Mouse (Mus musculus) neural tube, embryonic 14.5 days (tissue): ENCODE measurements around the gene Nr4a1. TPM values are rescaled to one million over a fixed set of nuclear protein-coding genes. Genes with fewer than 3 reads are reported as not detected.

Experiments used
- ATAC-seq: fragments of 200-750 bp; cut with Nextera tagmentation; 2 replicates; pipeline ENCODE4 v1.8.0; 2017; ENCODE audit warnings: low read depth, mild to moderate bottlenecking, moderate TSS enrichment, moderate library complexity
- H3K27ac ChIP-seq: fragments of 300-500 bp; sonication (generic); 2 replicates; pipeline ENCODE4 v1.5.1; 2014; ENCODE audit warnings: low read depth, mild to moderate bottlenecking, control low read depth, low read length, moderate library complexity, mixed read lengths
- H3K27me3 ChIP-seq: fragments of 300-500 bp; sonication (generic); 2 replicates; pipeline ENCODE4 v1.6.1; 2014; ENCODE audit warnings: low read length; ENCODE audit not compliant: control insufficient read depth, insufficient read depth
- H3K36me3 ChIP-seq: fragments of 300-500 bp; sonication (generic); 2 replicates; pipeline ENCODE4 v1.6.1; 2014; ENCODE audit warnings: low read length, mixed read lengths; ENCODE audit not compliant: control insufficient read depth, insufficient read depth
- H3K4me1 ChIP-seq: fragments of 300-500 bp; sonication (generic); 2 replicates; pipeline ENCODE4 v1.6.1; 2014; ENCODE audit warnings: low read length; ENCODE audit not compliant: control insufficient read depth, insufficient read depth
- H3K4me2 ChIP-seq: fragments of 300-500 bp; sonication (generic); 2 replicates; pipeline ENCODE4 v1.6.1; 2014; ENCODE audit warnings: mild to moderate bottlenecking, low read depth, low read length, control low read depth
- H3K4me3 ChIP-seq: fragments of 300-500 bp; sonication (generic); 2 replicates; pipeline ENCODE4 v1.5.1; 2014; ENCODE audit warnings: low read depth, low read length, control low read depth, mixed read lengths
- H3K9ac ChIP-seq: fragments of 300-500 bp; sonication (generic); replicated peaks from 2 replicates; pipeline ENCODE4 v1.6.1; 2014; ENCODE audit warnings: low read depth, mild to moderate bottlenecking, control low read depth, low read length, mixed read lengths
- H3K9me3 ChIP-seq: fragments of 300-500 bp; sonication (generic); 2 replicates; pipeline ENCODE4 v1.6.1; 2016; ENCODE audit warnings: low read length; ENCODE audit not compliant: control insufficient read depth
- WGBS: fragments of 180-500 bp; shearing (Covaris S2); extraction: QIAGEN DNeasy Blood & Tissue Kit; methylation state at CpG from one replicate; pipeline ENCODE4 v1.1.7; 2014; 5-methylcytosine and 5-hydroxymethylcytosine counted together
- polyA plus RNA-seq: library from polyadenylated mRNA; unstranded; fragments of >200 nt; fragmentation: Nextera tagmentation; extraction: Ambion mirVana; gene quantifications from 2 replicates; pipeline ENCODE4 v1.2.1, GENCODE M21; 2014

Gene Nr4a1
- 4.8 and 5.3 TPM in 2 replicates for polyA plus RNA-seq

GRCm38 (mm10) chr15:101253886-101254795 lies at the start of gene Nr4a1:
Gene Nr4a1 (plus strand): TSS chr15:101254269.
- H3K9me3 ChIP-seq, result no peaks in the 10 kb centered on the region
- H3K4me3 ChIP-seq, result peak within 1 kb of the TSS; percentile 62
- H3K36me3 ChIP-seq, result no peaks in the 10 kb centered on the region
- 0 out of 2 replicates have a peak, but pooled peaks cover 3% of the 10 kb centered on the region for H3K4me1 ChIP-seq
- ATAC-seq, result peak; percentile 60
- no peaks in the 10 kb centered on the region for H3K27me3 ChIP-seq
- peak within 1 kb of the TSS; percentile 86 for H3K9ac ChIP-seq
- under 1% methylated on average over 62 of the region's 82 CpGs for WGBS
- H3K4me2 ChIP-seq, result peak within 1 kb of the TSS; percentile 87
- H3K27ac ChIP-seq, result peak within 1 kb of the TSS; percentile 34

- Histone ChIP-seq H3K27ac (no peak overlapping the region), H3K36me3 (peaks cover 60% of the 10 kb centered on the region), H3K4me3 (no peak overlapping the region), H3K9ac (no peak overlapping the region), H3K27me3 (no peaks in the 10 kb centered on the region), H3K4me2 (no peak overlapping the region), H3K4me1 (no peaks in the 10 kb centered on the region), H3K9me3 (no peaks in the 10 kb centered on the region)
- 88% methylated on average over 7 of the region's 7 CpGs for WGBS
- ATAC-seq, result no peak
Measured at GRCm38 (mm10) chr15:101204781-101205180, 49.3 kb upstream of the Nr4a1 start.

- WGBS, result 61% methylated on average over 6 of the region's 6 CpGs
- H3K9ac ChIP-seq, result no peak overlapping the region
- peak; percentile 41; the same call in 1 of the 2 replicates for ATAC-seq
- no peaks in the 10 kb centered on the region for H3K27me3 ChIP-seq
- peaks cover 46% of the 10 kb centered on the region for H3K36me3 ChIP-seq
- H3K4me1 ChIP-seq, result no peaks in the 10 kb centered on the region
- H3K4me2 ChIP-seq, result no peak overlapping the region
- H3K4me3 ChIP-seq, result no peak overlapping the region
- no peak overlapping the region for H3K27ac ChIP-seq
- no peaks in the 10 kb centered on the region for H3K9me3 ChIP-seq
Measured at GRCm38 (mm10) chr15:101210228-101210627, 43.8 kb upstream of the Nr4a1 start.

- H3K36me3 ChIP-seq, result peaks cover 44% of the 10 kb centered on the region
- H3K9me3 ChIP-seq, result no peaks in the 10 kb centered on the region
- no peak overlapping the region for H3K27ac ChIP-seq
- H3K4me3 ChIP-seq, result no peak overlapping the region
- ATAC-seq, result no peak; the same call in 1 of the 2 replicates
- H3K9ac ChIP-seq, result no peak overlapping the region
- 92% methylated on average over 14 of the region's 14 CpGs for WGBS
- H3K4me1 ChIP-seq, result no peaks in the 10 kb centered on the region
- H3K4me2 ChIP-seq, result no peak overlapping the region
- no peaks in the 10 kb centered on the region for H3K27me3 ChIP-seq
Measured at GRCm38 (mm10) chr15:101210998-101211613, 43.0 kb upstream of the Nr4a1 start.

- H3K9me3 ChIP-seq, result no peaks in the 10 kb centered on the region
- H3K27ac ChIP-seq, result no peak overlapping the region
- WGBS, result 70% methylated on average over 14 of the region's 14 CpGs
- H3K36me3 ChIP-seq, result peaks cover 30% of the 10 kb centered on the region
- no peak for ATAC-seq
- H3K9ac ChIP-seq, result no peak overlapping the region
- H3K4me1 ChIP-seq, result no peaks in the 10 kb centered on the region
- H3K4me3 ChIP-seq, result no peak overlapping the region
- no peak overlapping the region for H3K4me2 ChIP-seq
- H3K27me3 ChIP-seq, result no peaks in the 10 kb centered on the region
Measured at GRCm38 (mm10) chr15:101212435-101212834, 41.6 kb upstream of the Nr4a1 start.

GRCm38 (mm10) chr15:101215136-101215535 lies 38.9 kb upstream of the Nr4a1 start:
- Histone ChIP-seq H3K4me3 (no peak overlapping the region), H3K9ac (no peak overlapping the region), H3K36me3 (peaks cover 27% of the 10 kb centered on the region), H3K4me1 (no peaks in the 10 kb centered on the region), H3K4me2 (no peak overlapping the region), H3K27me3 (no peaks in the 10 kb centered on the region), H3K27ac (no peak overlapping the region), H3K9me3 (no peaks in the 10 kb centered on the region)
- WGBS, result 84% methylated on average over 2 of the region's 2 CpGs
- no peak for ATAC-seq

GRCm38 (mm10) chr15:101216036-101216435 lies 38.0 kb upstream of the Nr4a1 start:
- ATAC-seq, result no peak
- Histone ChIP-seq H3K27ac (no peak overlapping the region), H3K36me3 (peaks cover 20% of the 10 kb centered on the region), H3K4me3 (no peak overlapping the region), H3K9ac (no peak overlapping the region), H3K4me1 (no peaks in the 10 kb centered on the region), H3K27me3 (no peaks in the 10 kb centered on the region), H3K9me3 (no peaks in the 10 kb centered on the region), H3K4me2 (no peak overlapping the region)
- WGBS, result 79% methylated on average over 4 of the region's 4 CpGs

- 6% methylated on average over 7 of the region's 8 CpGs for whole genome bisulfite sequencing
- H3K4me1 ChIP-seq, result peaks cover 17% of the 10 kb centered on the region
- no peaks in the 10 kb centered on the region for H3K36me3 ChIP-seq
- no peak overlapping the region for H3K4me2 ChIP-seq
- peak; percentile 44; the same call in 1 of the 2 replicates for ATAC-seq
- no peak overlapping the region for H3K4me3 ChIP-seq
- 0 out of 2 replicates have a peak overlapping the region, but pooled peaks have one; percentile 39 for H3K27ac ChIP-seq
- H3K27me3 ChIP-seq, result no peaks in the 10 kb centered on the region; the same call in 1 of the 2 replicates
- H3K9me3 ChIP-seq, result no peaks in the 10 kb centered on the region
- H3K9ac ChIP-seq, result no peak overlapping the region
Measured at GRCm38 (mm10) chr15:101220905-101221297, 33.2 kb upstream of the Nr4a1 start.
